Mouse (Mus musculus) neural tube, embryonic 14.5 days (tissue): Measurements from ENCODE around the gene Smg6. TPM values are rescaled to one million over a fixed set of nuclear protein-coding genes. Genes with fewer than 3 reads are reported as not detected.

ENCODE experiments used
- ATAC-seq: fragments of 200-750 bp; cut with Nextera tagmentation; 2 replicates; pipeline ENCODE4 v1.8.0; 2017; ENCODE audit warnings: low read depth, mild to moderate bottlenecking, moderate TSS enrichment, moderate library complexity
- H3K27ac ChIP-seq: fragments of 300-500 bp; sonication (generic); 2 replicates; pipeline ENCODE4 v1.5.1; 2014; ENCODE audit warnings: low read depth, mild to moderate bottlenecking, control low read depth, low read length, moderate library complexity, mixed read lengths
- H3K27me3 ChIP-seq: fragments of 300-500 bp; sonication (generic); 2 replicates; pipeline ENCODE4 v1.6.1; 2014; ENCODE audit warnings: low read length; ENCODE audit not compliant: control insufficient read depth, insufficient read depth
- H3K36me3 ChIP-seq: fragments of 300-500 bp; sonication (generic); 2 replicates; pipeline ENCODE4 v1.6.1; 2014; ENCODE audit warnings: low read length, mixed read lengths; ENCODE audit not compliant: control insufficient read depth, insufficient read depth
- H3K4me1 ChIP-seq: fragments of 300-500 bp; sonication (generic); 2 replicates; pipeline ENCODE4 v1.6.1; 2014; ENCODE audit warnings: low read length; ENCODE audit not compliant: control insufficient read depth, insufficient read depth
- H3K4me2 ChIP-seq: fragments of 300-500 bp; sonication (generic); 2 replicates; pipeline ENCODE4 v1.6.1; 2014; ENCODE audit warnings: mild to moderate bottlenecking, low read depth, low read length, control low read depth
- H3K4me3 ChIP-seq: fragments of 300-500 bp; sonication (generic); 2 replicates; pipeline ENCODE4 v1.5.1; 2014; ENCODE audit warnings: low read depth, low read length, control low read depth, mixed read lengths
- H3K9ac ChIP-seq: fragments of 300-500 bp; sonication (generic); replicated peaks from 2 replicates; pipeline ENCODE4 v1.6.1; 2014; ENCODE audit warnings: low read depth, mild to moderate bottlenecking, control low read depth, low read length, mixed read lengths
- H3K9me3 ChIP-seq: fragments of 300-500 bp; sonication (generic); 2 replicates; pipeline ENCODE4 v1.6.1; 2016; ENCODE audit warnings: low read length; ENCODE audit not compliant: control insufficient read depth
- WGBS: fragments of 180-500 bp; shearing (Covaris S2); extraction: QIAGEN DNeasy Blood & Tissue Kit; methylation state at CpG from one replicate; pipeline ENCODE4 v1.1.7; 2014; 5-methylcytosine and 5-hydroxymethylcytosine counted together
- polyA plus RNA-seq: library from polyadenylated mRNA; unstranded; fragments of >200 nt; fragmentation: Nextera tagmentation; extraction: Ambion mirVana; gene quantifications from 2 replicates; pipeline ENCODE4 v1.2.1, GENCODE M21; 2014

Gene Smg6
- polyA plus RNA-seq, 1 experiment from 2014 or later = 13.7 TPM

DNA sequence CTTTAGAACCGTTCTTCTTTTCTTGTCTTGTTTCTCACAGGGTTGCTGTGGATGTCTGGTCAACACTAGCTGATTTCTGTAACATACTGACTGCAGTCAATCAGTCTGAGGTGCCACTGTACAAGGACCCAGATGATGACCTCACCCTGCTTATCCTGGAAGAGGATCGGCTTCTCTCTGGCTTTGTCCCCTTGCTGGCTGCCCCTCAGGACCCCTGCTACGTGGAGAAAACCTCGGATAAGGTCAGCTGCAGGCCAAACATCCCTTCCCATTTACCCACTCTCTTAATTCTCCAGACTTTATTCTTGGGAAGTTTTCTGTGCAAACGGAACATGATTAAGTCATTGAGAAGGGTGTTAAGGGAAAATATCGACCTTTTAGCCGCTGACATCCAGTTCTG is 128.1 kb downstream of the Smg6 start:
- no peaks in the 10 kb centered on the region for H3K36me3 ChIP-seq
- H3K27ac ChIP-seq = no peak overlapping the region
- no peaks in the 10 kb centered on the region for H3K9me3 ChIP-seq
- no peak overlapping the region for H3K9ac ChIP-seq
- 66% methylated on average over 7 of the region's 7 CpGs for WGBS
- no peak for ATAC-seq
- no peak overlapping the region for H3K4me2 ChIP-seq
- peaks cover 14% of the 10 kb centered on the region; the same call in 1 of the 2 replicates for H3K4me1 ChIP-seq
- H3K4me3 ChIP-seq = no peak overlapping the region
- H3K27me3 ChIP-seq = no peaks in the 10 kb centered on the region

DNA sequence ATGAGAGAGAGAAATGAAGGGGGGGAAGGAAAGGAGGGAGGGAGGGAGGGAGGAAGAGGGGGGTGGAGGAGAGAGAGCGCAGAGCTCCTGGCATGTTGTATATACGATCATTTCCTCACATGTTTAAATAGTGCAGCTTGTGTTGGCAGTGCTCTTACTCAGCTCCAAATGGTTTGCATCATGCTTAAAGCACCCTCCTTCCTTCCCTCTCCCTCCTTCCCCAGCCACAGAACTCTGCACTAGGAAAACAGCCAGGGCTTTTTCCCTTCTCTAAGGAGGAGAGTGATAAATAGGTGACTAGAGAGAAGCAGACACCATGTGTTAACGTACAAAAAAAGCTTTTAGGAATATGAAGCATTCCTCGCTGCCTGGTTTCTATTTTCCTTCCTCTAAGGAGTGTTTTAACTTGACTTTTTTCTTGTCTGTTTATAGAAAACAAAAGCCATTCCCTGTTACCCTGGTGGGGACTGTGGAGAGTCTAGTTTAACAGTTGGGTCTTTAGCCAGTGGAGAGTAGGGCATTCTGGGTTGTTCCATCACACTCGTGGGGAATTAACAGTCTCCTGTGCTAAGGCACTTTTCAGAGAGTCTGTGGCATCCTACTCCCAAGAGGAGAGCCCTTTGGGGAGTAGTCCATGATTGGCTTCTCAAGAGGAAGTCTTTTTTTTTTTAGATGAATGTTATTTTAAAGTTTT is 128.7 kb downstream of the Smg6 start:
- no peak for ATAC-seq
- H3K4me3 ChIP-seq = no peak overlapping the region
- no peak overlapping the region for H3K27ac ChIP-seq
- H3K9ac ChIP-seq = no peak overlapping the region
- no peaks in the 10 kb centered on the region for H3K9me3 ChIP-seq
- H3K4me2 ChIP-seq = no peak overlapping the region
- H3K27me3 ChIP-seq = no peaks in the 10 kb centered on the region
- no peaks in the 10 kb centered on the region for H3K36me3 ChIP-seq
- peaks cover 14% of the 10 kb centered on the region; the same call in 1 of the 2 replicates for H3K4me1 ChIP-seq
- 62% methylated on average over 5 of the region's 5 CpGs for WGBS

DNA sequence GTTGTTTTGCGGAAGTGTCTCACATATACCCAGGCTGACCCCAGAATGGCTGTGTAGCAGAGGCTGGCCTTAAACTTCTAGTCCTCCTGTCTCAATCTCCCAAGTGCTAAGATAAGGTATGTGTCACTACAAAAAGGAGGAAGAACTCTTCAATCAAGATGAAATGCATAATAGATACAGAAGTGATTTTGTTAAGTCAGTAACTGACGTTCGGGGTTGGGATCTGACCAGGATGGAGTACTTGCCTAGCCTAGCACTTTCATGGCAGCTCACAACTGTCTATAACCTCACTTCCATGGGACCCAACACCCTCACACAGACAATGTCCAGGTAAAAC is 129.2 kb downstream of the Smg6 start:
- no peak overlapping the region for H3K9ac ChIP-seq
- H3K36me3 ChIP-seq = no peaks in the 10 kb centered on the region
- no peak overlapping the region for H3K4me3 ChIP-seq
- H3K9me3 ChIP-seq = no peaks in the 10 kb centered on the region
- no peak overlapping the region for H3K4me2 ChIP-seq
- 92% methylated on average over 3 of the region's 3 CpGs for WGBS
- peaks cover 14% of the 10 kb centered on the region; the same call in 1 of the 2 replicates for H3K4me1 ChIP-seq
- ATAC-seq = no peak
- H3K27ac ChIP-seq = no peak overlapping the region
- H3K27me3 ChIP-seq = no peaks in the 10 kb centered on the region

DNA sequence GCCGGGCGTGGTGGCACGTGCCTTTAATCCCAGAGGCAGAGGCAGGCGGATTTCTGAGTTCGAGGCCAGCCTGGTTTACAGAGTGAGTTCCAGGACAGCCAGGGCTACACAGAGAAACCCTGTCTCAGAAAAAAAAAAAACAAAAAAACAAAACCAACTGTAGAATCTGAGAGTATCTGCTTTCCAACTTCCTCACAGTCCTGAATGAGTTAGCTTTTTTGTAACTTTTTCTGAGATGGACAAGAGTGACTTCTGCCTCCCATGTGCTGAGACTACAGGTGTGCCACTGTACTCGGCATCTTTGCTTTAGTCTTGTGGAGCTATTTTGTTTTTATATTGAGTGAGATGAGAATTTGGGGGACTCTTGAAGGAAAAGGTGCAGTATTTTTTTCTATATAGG is 137.0 kb downstream of the Smg6 start:
- Histone ChIP-seq H3K9ac (no peak overlapping the region), H3K27me3 (no peaks in the 10 kb centered on the region), H3K4me2 (no peak overlapping the region), H3K9me3 (no peaks in the 10 kb centered on the region), H3K4me1 (no peaks in the 10 kb centered on the region), H3K36me3 (no peaks in the 10 kb centered on the region), H3K27ac (no peak overlapping the region), H3K4me3 (no peak overlapping the region)
- no peak for ATAC-seq
- 95% methylated on average over 6 of the region's 6 CpGs for WGBS

DNA sequence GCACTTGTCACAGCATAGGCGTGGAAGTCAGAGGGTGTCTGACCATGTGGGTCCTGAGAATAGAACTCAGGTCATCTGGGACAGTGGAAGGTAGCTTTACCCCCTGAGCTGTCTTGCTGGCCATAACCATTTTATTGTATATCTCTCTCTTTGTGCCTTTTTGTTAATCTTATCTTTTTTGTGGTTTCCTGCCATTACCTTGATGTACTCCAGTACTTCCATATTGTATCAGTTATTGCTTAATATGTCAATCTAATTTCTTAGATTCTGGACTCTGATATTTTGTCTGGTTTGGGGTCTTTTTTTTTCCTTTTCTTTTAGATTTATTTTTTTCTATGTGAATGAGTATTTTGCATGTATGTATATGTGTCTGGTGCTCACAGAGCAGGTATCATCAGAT is 138.6 kb downstream of the Smg6 start:
- WGBS = 100% methylated on average over 1 of the region's 1 CpGs

DNA sequence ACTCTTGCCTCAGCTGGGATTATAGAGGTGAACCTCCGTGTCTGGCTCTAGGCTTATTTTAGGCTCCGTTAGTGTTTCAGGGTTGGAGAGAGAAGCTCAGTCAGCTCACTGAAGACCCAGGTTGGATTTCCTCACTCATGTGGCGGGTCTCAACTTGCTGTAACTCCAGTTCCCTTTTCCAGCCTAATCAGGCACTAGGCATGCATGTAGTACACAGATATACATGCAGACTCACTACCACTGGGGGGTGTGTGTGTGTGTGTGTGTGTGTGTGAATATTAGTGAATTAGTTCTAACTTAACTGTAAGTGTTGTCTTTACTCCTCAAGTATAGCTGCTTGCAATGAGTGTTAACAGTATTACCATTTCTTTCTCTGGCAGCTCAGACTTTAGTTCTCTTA is 145.7 kb downstream of the Smg6 start:
- no peaks in the 10 kb centered on the region for H3K9me3 ChIP-seq
- no peak for ATAC-seq
- H3K27me3 ChIP-seq = no peaks in the 10 kb centered on the region
- H3K27ac ChIP-seq = no peak overlapping the region
- WGBS = 89% methylated on average over 3 of the region's 3 CpGs
- no peaks in the 10 kb centered on the region for H3K36me3 ChIP-seq
- H3K4me3 ChIP-seq = no peak overlapping the region
- H3K4me1 ChIP-seq = no peaks in the 10 kb centered on the region
- no peak overlapping the region for H3K4me2 ChIP-seq
- H3K9ac ChIP-seq = no peak overlapping the region

More for the DNA sequence above, 138.6 kb downstream of the Smg6 start:
- Histone ChIP-seq H3K4me1 (no peaks in the 10 kb centered on the region), H3K4me3 (no peak overlapping the region), H3K27me3 (no peaks in the 10 kb centered on the region), H3K36me3 (no peaks in the 10 kb centered on the region), H3K9ac (no peak overlapping the region), H3K9me3 (no peaks in the 10 kb centered on the region), H3K4me2 (no peak overlapping the region), H3K27ac (no peak overlapping the region)
- ATAC-seq = no peak

DNA sequence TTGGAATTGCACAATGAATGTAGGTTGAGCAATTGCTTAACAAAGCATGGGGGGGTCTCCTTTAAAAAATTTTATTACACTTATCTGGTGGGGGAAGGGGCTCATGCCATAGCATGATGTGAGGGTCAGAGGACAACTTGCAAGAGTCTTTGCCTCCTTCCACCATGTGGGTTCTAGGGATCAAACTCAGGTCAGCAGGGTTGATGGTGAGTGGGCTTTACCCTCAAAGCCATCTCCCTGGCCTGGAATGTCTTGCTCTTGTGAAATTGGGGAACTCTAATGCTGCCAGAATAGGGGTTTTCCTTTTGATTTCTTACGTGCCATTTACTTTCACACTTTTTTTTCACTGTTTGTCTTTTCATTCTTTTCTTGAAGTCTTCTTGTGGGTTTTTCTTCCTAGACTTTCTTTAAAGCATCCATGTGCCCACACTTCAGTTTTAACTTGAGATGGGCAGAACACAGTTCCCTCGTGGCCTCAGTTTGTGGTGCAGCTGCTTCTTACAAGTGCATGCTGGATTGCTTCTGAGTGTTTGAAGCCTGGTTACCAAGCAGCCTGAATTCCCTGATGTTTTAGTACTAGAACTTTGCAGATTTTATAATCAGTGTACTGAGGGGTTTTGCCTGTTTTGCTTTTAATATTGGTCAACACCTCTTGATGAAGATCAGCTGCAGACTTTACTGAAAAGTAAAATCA is 147.5 kb downstream of the Smg6 start:
- ATAC-seq = no peak
- Histone ChIP-seq H3K4me1 (no peaks in the 10 kb centered on the region), H3K36me3 (no peaks in the 10 kb centered on the region), H3K27me3 (no peaks in the 10 kb centered on the region), H3K4me2 (no peak overlapping the region), H3K4me3 (no peak overlapping the region), H3K9me3 (no peaks in the 10 kb centered on the region), H3K9ac (no peak overlapping the region), H3K27ac (no peak overlapping the region)
- WGBS = 60% methylated on average over 2 of the region's 2 CpGs

DNA sequence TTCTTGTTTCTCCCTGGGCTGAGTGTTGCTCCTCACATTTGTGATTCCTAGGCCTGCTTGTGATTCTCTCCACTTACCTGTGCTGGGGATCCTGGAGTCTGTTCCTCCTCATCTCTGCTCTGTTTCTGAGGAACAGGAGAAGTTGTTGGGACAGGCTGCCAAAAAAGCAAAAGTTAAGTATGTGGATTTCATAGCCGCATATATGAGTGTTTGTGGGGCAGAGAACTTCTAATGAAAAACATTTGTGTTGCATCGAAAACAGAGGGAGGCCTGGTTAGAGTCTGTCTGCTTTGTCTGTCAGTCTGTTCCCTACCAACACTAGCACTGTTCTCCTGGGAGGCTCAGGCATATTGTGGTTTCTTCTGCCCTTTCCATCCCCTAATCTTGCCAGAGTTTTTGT is 148.1 kb downstream of the Smg6 start:
- H3K4me1 ChIP-seq = no peaks in the 10 kb centered on the region
- no peak overlapping the region for H3K4me2 ChIP-seq
- no peak overlapping the region for H3K27ac ChIP-seq
- no peaks in the 10 kb centered on the region for H3K36me3 ChIP-seq
- no peak overlapping the region for H3K9ac ChIP-seq
- 92% methylated on average over 2 of the region's 2 CpGs for WGBS
- H3K4me3 ChIP-seq = no peak overlapping the region
- no peaks in the 10 kb centered on the region for H3K9me3 ChIP-seq
- no peaks in the 10 kb centered on the region for H3K27me3 ChIP-seq
- ATAC-seq = no peak

DNA sequence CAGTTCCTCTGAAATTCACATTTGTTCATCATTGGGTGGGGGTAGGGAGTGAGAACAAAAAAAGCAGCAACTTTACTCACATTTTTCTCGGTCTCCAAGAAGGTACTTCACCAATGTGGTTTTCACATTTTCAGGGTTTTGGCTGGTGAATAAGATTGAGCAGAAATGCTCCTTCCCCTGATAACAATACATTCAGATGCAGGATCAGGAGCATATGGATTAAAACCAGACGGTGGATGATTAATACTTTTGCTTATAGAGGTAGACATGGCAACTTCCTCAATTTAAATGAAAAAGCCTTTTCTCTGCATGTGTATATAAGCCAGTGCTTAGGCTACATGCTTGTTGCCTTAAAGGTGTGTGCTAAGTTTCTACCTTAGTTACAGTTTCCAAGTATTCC is 148.9 kb downstream of the Smg6 start:
- no peaks in the 10 kb centered on the region for H3K27me3 ChIP-seq
- no peak overlapping the region for H3K9ac ChIP-seq
- no peaks in the 10 kb centered on the region for H3K4me1 ChIP-seq
- H3K4me3 ChIP-seq = no peak overlapping the region
- H3K9me3 ChIP-seq = no peaks in the 10 kb centered on the region
- 82% methylated on average over 2 of the region's 2 CpGs for WGBS
- no peak for ATAC-seq
- H3K36me3 ChIP-seq = no peaks in the 10 kb centered on the region
- H3K27ac ChIP-seq = no peak overlapping the region
- H3K4me2 ChIP-seq = no peak overlapping the region
